Mouse (Mus musculus) midbrain, embryonic 13.5 days (tissue): Measurements from ENCODE around the gene Lrch4. TPM values are rescaled to one million over a fixed set of nuclear protein-coding genes. Genes with fewer than 3 reads are reported as not detected.
A peak's percentile ranks its signal among the peaks of the same experiment; 100 is the strongest.

Experiments used
- ATAC-seq: fragments of 200-750 bp; cut with Nextera tagmentation; 2 replicates; pipeline ENCODE4 v1.8.0; 2017; ENCODE audit warnings: mild to moderate bottlenecking, moderate TSS enrichment, moderate library complexity
- H3K27ac ChIP-seq: fragments of 300-500 bp; sonication (generic); 2 replicates; pipeline ENCODE4 v1.5.1; 2015; ENCODE audit warnings: inconsistent platforms, mild to moderate bottlenecking, moderate library complexity
- H3K27me3 ChIP-seq: fragments of 300-500 bp; sonication (generic); 2 replicates; pipeline ENCODE4 v1.6.1; 2015; ENCODE audit warnings: mild to moderate bottlenecking, inconsistent platforms
- H3K36me3 ChIP-seq: fragments of 300-500 bp; sonication (generic); 2 replicates; pipeline ENCODE4 v1.6.1; 2015; ENCODE audit warnings: mild to moderate bottlenecking, inconsistent platforms
- H3K4me1 ChIP-seq: fragments of 300-500 bp; sonication (generic); replicated peaks from 2 replicates; pipeline ENCODE4 v1.6.1; 2015; ENCODE audit warnings: inconsistent platforms
- H3K4me2 ChIP-seq: fragments of 300-500 bp; sonication (generic); replicated peaks from 2 replicates; pipeline ENCODE4 v1.6.1; 2015; ENCODE audit warnings: moderate library complexity, mild to moderate bottlenecking, inconsistent platforms
- H3K4me3 ChIP-seq: fragments of 300-500 bp; sonication (generic); replicated peaks from 2 replicates; pipeline ENCODE4 v1.5.1; 2015; ENCODE audit warnings: mild to moderate bottlenecking, inconsistent platforms
- H3K9ac ChIP-seq: fragments of 300-500 bp; sonication (generic); replicated peaks from 2 replicates; pipeline ENCODE4 v1.6.1; 2015; ENCODE audit warnings: mild to moderate bottlenecking, inconsistent platforms
- H3K9me3 ChIP-seq: fragments of 300-500 bp; sonication (generic); 2 replicates; pipeline ENCODE4 v1.6.1; 2016; ENCODE audit warnings: mild to moderate bottlenecking, inconsistent platforms
- WGBS: fragments of 180-500 bp; shearing (Covaris S2); methylation state at CpG from one replicate; pipeline ENCODE4 v1.1.7; 2015; 5-methylcytosine and 5-hydroxymethylcytosine counted together
- polyA plus RNA-seq: library from polyadenylated mRNA; unstranded; fragments of >200 nt; fragmentation: Nextera tagmentation; extraction: Ambion mirVana; gene quantifications from 2 replicates; pipeline ENCODE4 v1.2.1, GENCODE M21; 2015

Gene Lrch4
- polyA plus RNA-seq, 1 experiment from 2014 or later = 21.4 TPM

- no peak overlapping the region for H3K9ac ChIP-seq
- peaks cover 72% of the 10 kb centered on the region for H3K36me3 ChIP-seq
- no peak overlapping the region for H3K4me2 ChIP-seq
- no peaks in the 10 kb centered on the region for H3K4me1 ChIP-seq
- no peaks in the 10 kb centered on the region for H3K27me3 ChIP-seq
- no peak for ATAC-seq
- 92% methylated on average over 6 of the region's 6 CpGs for WGBS
- no peaks in the 10 kb centered on the region for H3K9me3 ChIP-seq
- H3K27ac ChIP-seq = no peak overlapping the region
- H3K4me3 ChIP-seq = no peak overlapping the region
These were observed 31.3 kb downstream of the Lrch4 start for GRCm38 (mm10) chr5:137660064-137660688.

- H3K9ac ChIP-seq = no peak overlapping the region
- no peak overlapping the region for H3K4me2 ChIP-seq
- H3K27ac ChIP-seq = no peak overlapping the region
- no peaks in the 10 kb centered on the region for H3K27me3 ChIP-seq
- no peaks in the 10 kb centered on the region for H3K9me3 ChIP-seq
- no peak overlapping the region for H3K4me3 ChIP-seq
- H3K36me3 ChIP-seq = peaks cover 85% of the 10 kb centered on the region
- 83% methylated on average over 9 of the region's 9 CpGs for WGBS
- no peaks in the 10 kb centered on the region for H3K4me1 ChIP-seq
- ATAC-seq = no peak
These were observed 34.1 kb downstream of the Lrch4 start for GRCm38 (mm10) chr5:137663057-137663456.

- H3K4me3 ChIP-seq = no peak overlapping the region
- 76% methylated on average over 10 of the region's 10 CpGs for WGBS
- H3K9ac ChIP-seq = no peak overlapping the region
- H3K9me3 ChIP-seq = no peaks in the 10 kb centered on the region
- peaks cover 32% of the 10 kb centered on the region for H3K36me3 ChIP-seq
- ATAC-seq = no peak
- peaks cover 15% of the 10 kb centered on the region for H3K4me1 ChIP-seq
- no peaks in the 10 kb centered on the region for H3K27me3 ChIP-seq
- H3K4me2 ChIP-seq = no peak overlapping the region
- peak overlapping the region; percentile 25; the same call in 1 of the 2 replicates for H3K27ac ChIP-seq
These were observed 40.0 kb downstream of the Lrch4 start for GRCm38 (mm10) chr5:137668971-137669370.

GRCm38 (mm10) chr5:137670240-137670639 lies 41.3 kb downstream of the Lrch4 start:
- Histone ChIP-seq H3K27me3 (no peaks in the 10 kb centered on the region), H3K4me2 (no peak overlapping the region), H3K9me3 (no peaks in the 10 kb centered on the region), H3K36me3 (peaks cover 21% of the 10 kb centered on the region), H3K27ac (no peak overlapping the region), H3K9ac (no peak overlapping the region), H3K4me1 (peaks cover 15% of the 10 kb centered on the region), H3K4me3 (no peak overlapping the region)
- WGBS = 94% methylated on average over 1 of the region's 1 CpGs
- no peak for ATAC-seq

GRCm38 (mm10) chr5:137671443-137672240 lies 42.7 kb downstream of the Lrch4 start:
- peak; percentile 30; the same call in 1 of the 2 replicates for ATAC-seq
- Histone ChIP-seq H3K9me3 (no peaks in the 10 kb centered on the region), H3K4me3 (no peak overlapping the region), H3K36me3 (peaks cover 10% of the 10 kb centered on the region), H3K4me1 (peaks cover 15% of the 10 kb centered on the region), H3K27ac (0 out of 2 replicates have a peak overlapping the region, but pooled peaks have one; percentile 25), H3K4me2 (no peak overlapping the region), H3K27me3 (no peaks in the 10 kb centered on the region), H3K9ac (peak overlapping the region; percentile 45; the same call in 1 of the 2 replicates)
- WGBS = 56% methylated on average over 9 of the region's 9 CpGs

- ATAC-seq = no peak
- H3K4me2 ChIP-seq = no peak overlapping the region
- H3K27me3 ChIP-seq = no peaks in the 10 kb centered on the region
- no peak overlapping the region for H3K4me3 ChIP-seq
- no peaks in the 10 kb centered on the region for H3K9me3 ChIP-seq
- no peak overlapping the region for H3K9ac ChIP-seq
- H3K36me3 ChIP-seq = peaks cover 3% of the 10 kb centered on the region; the same call in 1 of the 2 replicates
- peaks cover 15% of the 10 kb centered on the region for H3K4me1 ChIP-seq
- no peak overlapping the region for H3K27ac ChIP-seq
- WGBS = 87% methylated on average over 5 of the region's 5 CpGs
These were observed 43.4 kb downstream of the Lrch4 start for GRCm38 (mm10) chr5:137672361-137672760.

GRCm38 (mm10) chr5:137673015-137673414 lies 44.1 kb downstream of the Lrch4 start:
- Histone ChIP-seq H3K36me3 (no peaks in the 10 kb centered on the region), H3K27ac (no peak overlapping the region), H3K4me3 (no peak overlapping the region), H3K4me2 (no peak overlapping the region), H3K9me3 (no peaks in the 10 kb centered on the region), H3K9ac (no peak overlapping the region), H3K27me3 (no peaks in the 10 kb centered on the region), H3K4me1 (peaks cover 15% of the 10 kb centered on the region)
- 92% methylated on average over 6 of the region's 6 CpGs for WGBS
- no peak for ATAC-seq

- Histone ChIP-seq H3K4me3 (no peak overlapping the region), H3K9ac (no peak overlapping the region), H3K27ac (no peak overlapping the region), H3K36me3 (no peaks in the 10 kb centered on the region), H3K4me2 (no peak overlapping the region), H3K9me3 (no peaks in the 10 kb centered on the region), H3K4me1 (peaks cover 12% of the 10 kb centered on the region), H3K27me3 (no peaks in the 10 kb centered on the region)
- 94% methylated on average over 8 of the region's 8 CpGs for WGBS
- ATAC-seq = no peak
These were observed 45.9 kb downstream of the Lrch4 start for GRCm38 (mm10) chr5:137674786-137675185.

GRCm38 (mm10) chr5:137677859-137678258 lies 48.9 kb downstream of the Lrch4 start:
- H3K36me3 ChIP-seq = 0 out of 2 replicates have a peak, but pooled peaks cover 8% of the 10 kb centered on the region
- H3K4me2 ChIP-seq = no peak overlapping the region
- no peaks in the 10 kb centered on the region for H3K9me3 ChIP-seq
- H3K27ac ChIP-seq = no peak overlapping the region
- no peak overlapping the region for H3K4me3 ChIP-seq
- WGBS = 94% methylated on average over 8 of the region's 8 CpGs
- no peak for ATAC-seq
- H3K4me1 ChIP-seq = peaks cover 9% of the 10 kb centered on the region
- no peak overlapping the region for H3K9ac ChIP-seq
- H3K27me3 ChIP-seq = no peaks in the 10 kb centered on the region

GRCm38 (mm10) chr5:137678736-137679135 lies 49.8 kb downstream of the Lrch4 start:
- H3K27ac ChIP-seq = no peak overlapping the region
- H3K4me3 ChIP-seq = no peak overlapping the region
- 83% methylated on average over 3 of the region's 3 CpGs for WGBS
- H3K27me3 ChIP-seq = no peaks in the 10 kb centered on the region
- peaks cover 18% of the 10 kb centered on the region for H3K4me1 ChIP-seq
- no peak for ATAC-seq
- H3K9me3 ChIP-seq = no peaks in the 10 kb centered on the region
- no peak overlapping the region for H3K9ac ChIP-seq
- 0 out of 2 replicates have a peak, but pooled peaks cover 8% of the 10 kb centered on the region for H3K36me3 ChIP-seq
- no peak overlapping the region for H3K4me2 ChIP-seq

- 85% methylated on average over 4 of the region's 4 CpGs for WGBS
- Histone ChIP-seq H3K27me3 (no peaks in the 10 kb centered on the region), H3K4me2 (no peak overlapping the region), H3K36me3 (0 out of 2 replicates have a peak, but pooled peaks cover 8% of the 10 kb centered on the region), H3K4me3 (no peak overlapping the region), H3K9me3 (no peaks in the 10 kb centered on the region), H3K27ac (no peak overlapping the region), H3K9ac (no peak overlapping the region), H3K4me1 (peaks cover 20% of the 10 kb centered on the region)
- ATAC-seq = no peak
These were observed 50.8 kb downstream of the Lrch4 start for GRCm38 (mm10) chr5:137679726-137680125.

- Histone ChIP-seq H3K4me3 (0 out of 2 replicates have a peak overlapping the region, but pooled peaks have one; percentile 5), H3K36me3 (0 out of 2 replicates have a peak, but pooled peaks cover 8% of the 10 kb centered on the region), H3K9me3 (no peaks in the 10 kb centered on the region), H3K4me1 (peaks cover 22% of the 10 kb centered on the region), H3K27ac (no peak overlapping the region), H3K27me3 (peaks cover 4% of the 10 kb centered on the region; the same call in 1 of the 2 replicates), H3K9ac (peak overlapping the region; percentile 28; the same call in 1 of the 2 replicates), H3K4me2 (peak overlapping the region; percentile 74)
- 73% methylated on average over 6 of the region's 6 CpGs for WGBS
- no peak for ATAC-seq
These were observed 53.6 kb downstream of the Lrch4 start for GRCm38 (mm10) chr5:137682526-137682925.
